Mouse (Mus musculus): ENCODE results near the gene Bckdhb.

Gene Bckdhb

GRCm38 (mm10) chr9:83924878-83925687 lies at the start of gene Bckdhb:
Gene Bckdhb (plus strand): TSS chr9:83925145.
- peak; percentile 90 to 92 for DNase-seq (ENCODE audit: low spot score in 2 of 2)

GRCm38 (mm10) chr9:83882191-83882590 lies 42.8 kb upstream of the Bckdhb start:
- no peak for DNase-seq (ENCODE audit: low spot score in 2 of 2)

- no peak for DNase-seq (ENCODE audit: low spot score in 2 of 2)
Observed at GRCm38 (mm10) chr9:83886149-83886548, 38.8 kb upstream of the Bckdhb start.

- no peak for DNase-seq (ENCODE audit: low spot score in 2 of 2)
Observed at GRCm38 (mm10) chr9:83888214-83888613, 36.7 kb upstream of the Bckdhb start.

- DNase-seq (ENCODE audit: low spot score in 2 of 2) = no peak
Observed at GRCm38 (mm10) chr9:83893073-83893472, 31.9 kb upstream of the Bckdhb start.

- DNase-seq (ENCODE audit: low spot score in 2 of 2) = no peak
Observed at GRCm38 (mm10) chr9:83893767-83894330, 31.1 kb upstream of the Bckdhb start.

GRCm38 (mm10) chr9:83902086-83902485 lies 22.9 kb upstream of the Bckdhb start:
- no peak for DNase-seq (ENCODE audit: low spot score in 2 of 2)

GRCm38 (mm10) chr9:83905820-83906219 lies 19.1 kb upstream of the Bckdhb start:
- DNase-seq (ENCODE audit: low spot score in 2 of 2) = no peak

- DNase-seq (ENCODE audit: low spot score in 2 of 2) = no peak
Observed at GRCm38 (mm10) chr9:83907017-83907416, 17.9 kb upstream of the Bckdhb start.

- no peak for DNase-seq (ENCODE audit: low spot score in 2 of 2)
Observed at GRCm38 (mm10) chr9:83909836-83910235, 15.1 kb upstream of the Bckdhb start.

GRCm38 (mm10) chr9:83910926-83911325 lies 14.0 kb upstream of the Bckdhb start:
- no peak for DNase-seq (ENCODE audit: low spot score in 2 of 2)

GRCm38 (mm10) chr9:83922076-83922475 lies 2.9 kb upstream of the Bckdhb start:
- no peak for DNase-seq (ENCODE audit: low spot score in 2 of 2)

GRCm38 (mm10) chr9:83924356-83924755 lies 589 bp upstream of the Bckdhb start:
- DNase-seq (ENCODE audit: low spot score in 2 of 2) = no peak

- DNase-seq (ENCODE audit: low spot score in 2 of 2) = no peak
Observed at GRCm38 (mm10) chr9:83925688-83926041, 720 bp downstream of the Bckdhb start.

- no peak for DNase-seq (ENCODE audit: low spot score in 2 of 2)
Observed at GRCm38 (mm10) chr9:83926302-83926701, 1.4 kb downstream of the Bckdhb start.

- peak in 1 of 2 experiments; percentile 4 for DNase-seq (ENCODE audit: low spot score in 2 of 2)
Observed at GRCm38 (mm10) chr9:83939501-83939900, 14.6 kb downstream of the Bckdhb start.

- DNase-seq (ENCODE audit: low spot score in 2 of 2) = no peak
Observed at GRCm38 (mm10) chr9:83940016-83940415, 15.1 kb downstream of the Bckdhb start.

GRCm38 (mm10) chr9:83940537-83941363 lies 15.8 kb downstream of the Bckdhb start:
- DNase-seq (ENCODE audit: low spot score in 2 of 2) = no peak

GRCm38 (mm10) chr9:83951336-83951735 lies 26.4 kb downstream of the Bckdhb start:
- DNase-seq (ENCODE audit: low spot score in 2 of 2) = no peak

- peak; percentile 29 to 65 for DNase-seq (ENCODE audit: low spot score in 2 of 2)
Observed at GRCm38 (mm10) chr9:83956632-83957314, 31.8 kb downstream of the Bckdhb start.

- no peak for DNase-seq (ENCODE audit: low spot score in 2 of 2)
Observed at GRCm38 (mm10) chr9:83962098-83963086, 37.4 kb downstream of the Bckdhb start.
